Mouse (Mus musculus) olfactory bulb, adult 2 months (tissue): Measurements from ENCODE around the gene Pacsin1.

Experiments
- CTCF ChIP-seq: fragments of 200-500 bp; IDR thresholded peaks from 2 replicates; pipeline ENCODE4 v1.5.1; 2012; ENCODE audit warnings: low read depth, mild to moderate bottlenecking, low read length, moderate library complexity; ENCODE audit not compliant: insufficient read depth
- POLR2A ChIP-seq: fragments of 200-500 bp; IDR thresholded peaks from 2 replicates; pipeline ENCODE4 v1.6.1; 2012; ENCODE audit warnings: mild to moderate bottlenecking, low read depth, low read length, moderate library complexity; ENCODE audit not compliant: insufficient read depth

GRCm38 (mm10) chr17:27709650-27710049, 54.3 kb downstream of the Pacsin1 start:
- TF ChIP-seq CTCF (no peak), POLR2A (no peak)
